Mouse (Mus musculus) lung, postnatal 0 days (tissue): ENCODE measurements around the gene Aldoart2. TPM values are rescaled to one million over a fixed set of nuclear protein-coding genes. Genes with fewer than 3 reads are reported as not detected.

Experiments used
- ATAC-seq: fragments of 200-750 bp; cut with Nextera tagmentation; 2 replicates; pipeline ENCODE4 v1.8.0; 2017; ENCODE audit warnings: moderate library complexity
- DNase-seq: peaks from one replicate; pipeline ENCODE4 v3.0.0-alpha.2; 2016; ENCODE audit warnings: low spot score
- H3K27ac ChIP-seq: fragments of 300-500 bp; sonication (generic); 2 replicates; pipeline ENCODE4 v1.5.1; 2014; ENCODE audit warnings: antibody characterized with exemption, mild to moderate bottlenecking, low read length, mixed read lengths
- H3K27me3 ChIP-seq: fragments of 300-500 bp; sonication (generic); replicated peaks from 2 replicates; pipeline ENCODE4 v1.6.1; 2014; ENCODE audit warnings: low read length, mixed read lengths; ENCODE audit not compliant: insufficient read depth
- H3K36me3 ChIP-seq: fragments of 300-500 bp; sonication (generic); 2 replicates; pipeline ENCODE4 v1.6.1; 2014; ENCODE audit warnings: low read length, mixed read lengths; ENCODE audit not compliant: insufficient read depth
- H3K4me1 ChIP-seq: fragments of 300-500 bp; sonication (generic); 2 replicates; pipeline ENCODE4 v1.6.1; 2014; ENCODE audit warnings: antibody characterized with exemption, low read depth, low read length, mixed read lengths; ENCODE audit not compliant: insufficient read depth
- H3K4me2 ChIP-seq: fragments of 300-500 bp; sonication (generic); replicated peaks from 2 replicates; pipeline ENCODE4 v1.6.1; 2014; ENCODE audit warnings: low read depth, mild to moderate bottlenecking, low read length, moderate library complexity, mixed read lengths
- H3K4me3 ChIP-seq: fragments of 300-500 bp; sonication (generic); 2 replicates; pipeline ENCODE4 v1.5.1; 2014; ENCODE audit warnings: low read depth, low read length
- H3K9ac ChIP-seq: fragments of 300-500 bp; sonication (generic); replicated peaks from 2 replicates; pipeline ENCODE4 v1.6.1; 2014; ENCODE audit warnings: low read depth, mild to moderate bottlenecking
- H3K9me3 ChIP-seq: fragments of 300-500 bp; sonication (generic); 2 replicates; pipeline ENCODE4 v1.6.1; 2016; ENCODE audit warnings: low read length, mixed read lengths
- CTCF ChIP-seq: IDR thresholded peaks from 2 replicates; pipeline ENCODE4 v1.5.1; 2016; ENCODE audit warnings: antibody characterized with exemption, mild to moderate bottlenecking
- EP300 ChIP-seq: IDR thresholded peaks from 2 replicates; pipeline ENCODE4 v1.6.1; 2016; ENCODE audit warnings: antibody characterized with exemption, mild to moderate bottlenecking, control low read depth
- WGBS: fragments of 180-500 bp; shearing (Covaris S2); extraction: QIAGEN DNeasy Blood & Tissue Kit; methylation state at CpG from one replicate; pipeline ENCODE4 v1.1.7; 2014; 5-methylcytosine and 5-hydroxymethylcytosine counted together
- polyA plus RNA-seq: library from polyadenylated mRNA; unstranded; fragments of >200 nt; fragmentation: Nextera tagmentation; extraction: Ambion mirVana; gene quantifications from 2 replicates; pipeline ENCODE4 v1.2.1, GENCODE M21; 2015

Gene Aldoart2
- polyA plus RNA-seq, result not detected in 2 replicates

DNA sequence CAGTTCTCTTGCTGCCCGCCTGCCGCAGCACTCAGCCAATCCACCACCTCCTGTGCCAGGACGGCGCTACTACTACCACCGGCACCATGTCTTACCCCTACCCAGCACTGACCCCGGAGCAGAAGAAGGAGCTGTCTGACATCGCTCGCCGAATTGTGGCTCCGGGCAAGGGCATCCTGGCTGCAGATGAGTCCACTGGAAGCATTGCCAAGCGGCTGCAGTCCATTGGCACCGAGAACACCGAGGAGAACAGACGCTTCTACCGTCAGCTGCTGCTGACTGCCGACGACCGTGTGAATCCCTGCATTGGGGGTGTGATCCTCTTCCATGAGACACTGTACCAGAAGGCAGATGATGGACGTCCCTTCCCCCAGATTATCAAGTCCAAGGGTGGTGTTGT is at the start of gene Aldoart2:
Aldoart2 (plus strand) TSS at position 34 of the 400 bp plus-strand sequence.
- 93% methylated on average over 19 of the region's 19 CpGs for WGBS
- Histone ChIP-seq H3K4me2 (no peak within 1 kb of the TSS), H3K9me3 (no peaks in the 10 kb centered on the region), H3K36me3 (no peaks in the 10 kb centered on the region), H3K27ac (no peak within 1 kb of the TSS), H3K4me1 (no peaks in the 10 kb centered on the region), H3K4me3 (no peak within 1 kb of the TSS), H3K27me3 (no peaks in the 10 kb centered on the region), H3K9ac (no peak within 1 kb of the TSS)
- TF ChIP-seq EP300, result no peak
- TF ChIP-seq CTCF, result no peak
- DNase-seq (no peak), ATAC-seq (no peak)

DNA sequence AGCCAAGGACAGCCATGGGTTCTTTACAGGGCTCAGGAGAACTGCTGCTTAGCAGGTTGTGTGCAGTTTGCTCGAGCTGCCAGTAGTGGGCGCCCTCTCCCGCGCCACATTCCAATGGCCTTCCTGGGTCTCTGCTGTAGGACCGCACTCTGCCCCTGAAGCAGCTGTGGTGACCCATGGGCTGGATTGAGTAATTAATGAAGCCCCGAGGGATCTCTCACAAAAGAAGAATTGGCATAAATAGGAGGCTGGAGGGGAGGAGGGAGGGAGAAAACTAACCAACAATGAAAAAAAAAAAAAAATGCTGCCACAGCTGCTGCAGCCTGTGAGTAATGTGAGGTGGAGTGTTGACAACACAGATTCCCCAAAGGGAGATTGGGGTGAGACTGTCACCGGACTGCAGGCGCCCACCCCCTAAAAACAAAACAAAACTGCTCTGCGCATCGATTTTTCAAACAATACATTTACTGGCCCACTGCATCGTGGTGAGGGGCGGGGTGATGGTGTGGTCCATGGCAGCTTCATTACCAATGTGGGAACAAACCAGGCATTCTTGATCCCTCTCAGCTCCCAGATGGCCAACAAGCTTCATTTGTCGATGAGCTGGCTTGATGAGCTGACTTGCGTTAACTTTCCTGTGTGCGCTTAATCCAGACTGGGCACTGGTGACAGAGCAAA is 46.8 kb upstream of the Aldoart2 start:
- DNase-seq (peak; percentile 36), ATAC-seq (peak; percentile 25)
- TF ChIP-seq EP300 (no peak), CTCF (peak; percentile 75)
- 52% methylated on average over 15 of the region's 15 CpGs for WGBS
- Histone ChIP-seq H3K4me1 (no peaks in the 10 kb centered on the region), H3K27ac (no peak overlapping the region), H3K27me3 (no peaks in the 10 kb centered on the region), H3K36me3 (no peaks in the 10 kb centered on the region), H3K4me3 (no peak overlapping the region), H3K9me3 (no peaks in the 10 kb centered on the region), H3K9ac (no peak overlapping the region), H3K4me2 (no peak overlapping the region)

DNA sequence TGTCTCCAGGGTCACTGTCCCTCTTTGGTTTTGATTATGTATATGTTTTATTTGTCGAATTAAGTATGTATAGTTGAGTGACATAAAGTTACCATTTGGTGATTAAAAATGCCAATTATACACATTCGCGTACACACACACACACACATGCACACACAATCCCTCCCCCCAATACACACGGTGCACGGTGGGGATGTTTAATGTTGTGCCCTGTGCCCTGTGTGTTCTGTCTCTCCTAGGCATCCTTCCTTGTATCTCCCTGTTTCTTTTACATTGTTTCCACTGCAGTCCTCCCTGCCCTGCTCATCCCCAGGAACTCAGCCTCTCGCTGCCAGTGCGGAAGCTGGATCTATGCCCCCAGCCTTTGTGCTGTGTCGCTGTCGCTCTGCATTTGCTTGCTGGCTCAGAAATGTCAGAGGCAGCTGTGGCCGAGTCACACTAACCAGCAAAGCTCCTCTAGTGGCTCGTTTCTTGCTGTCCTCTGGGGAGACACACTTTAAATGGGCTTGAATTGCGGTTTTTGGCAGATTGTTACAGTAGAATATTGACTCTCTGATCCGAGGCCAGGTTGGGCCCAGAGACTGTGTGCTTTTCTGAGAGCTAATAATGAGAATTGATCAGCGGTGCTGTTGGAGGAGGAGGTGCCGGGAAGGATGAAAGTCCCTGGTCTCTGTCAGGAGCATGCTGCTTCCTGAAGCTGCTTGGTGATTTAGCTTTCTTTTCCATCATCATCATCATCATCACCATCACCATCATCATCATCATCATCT is 37.9 kb upstream of the Aldoart2 start:
- WGBS, result 69% methylated on average over 15 of the region's 15 CpGs
- H3K9me3 ChIP-seq, result no peaks in the 10 kb centered on the region
- no peak overlapping the region for H3K4me2 ChIP-seq
- ATAC-seq (no peak), DNase-seq (no peak)
- H3K4me3 ChIP-seq, result no peak overlapping the region
- H3K27ac ChIP-seq, result no peak overlapping the region
- H3K9ac ChIP-seq, result no peak overlapping the region
- no peaks in the 10 kb centered on the region for H3K27me3 ChIP-seq
- TF ChIP-seq CTCF (no peak), EP300 (no peak)
- no peaks in the 10 kb centered on the region for H3K4me1 ChIP-seq
- no peaks in the 10 kb centered on the region for H3K36me3 ChIP-seq

- H3K36me3 ChIP-seq, result no peaks in the 10 kb centered on the region
- WGBS, result 9% methylated on average over 14 of the region's 14 CpGs
- TF ChIP-seq EP300 (no peak), CTCF (no peak)
- H3K9me3 ChIP-seq, result no peaks in the 10 kb centered on the region
- no peak overlapping the region for H3K9ac ChIP-seq
- H3K4me2 ChIP-seq, result no peak overlapping the region
- H3K27ac ChIP-seq, result no peak overlapping the region
- no peak for DNase-seq
- no peak overlapping the region for H3K4me3 ChIP-seq
- no peak for ATAC-seq
- H3K27me3 ChIP-seq, result no peaks in the 10 kb centered on the region
- no peaks in the 10 kb centered on the region for H3K4me1 ChIP-seq
These were observed 28.4 kb upstream of the Aldoart2 start for GRCm38 (mm10) chr12:55536537-55537135.

GRCm38 (mm10) chr12:55537742-55538141 is 27.3 kb upstream of the Aldoart2 start:
- ATAC-seq (no peak), DNase-seq (no peak)
- no peak overlapping the region for H3K4me3 ChIP-seq
- no peaks in the 10 kb centered on the region for H3K27me3 ChIP-seq
- WGBS, result 54% methylated on average over 7 of the region's 7 CpGs
- H3K9ac ChIP-seq, result no peak overlapping the region
- no peaks in the 10 kb centered on the region for H3K9me3 ChIP-seq
- no peaks in the 10 kb centered on the region for H3K36me3 ChIP-seq
- TF ChIP-seq EP300 (no peak), CTCF (no peak)
- no peak overlapping the region for H3K27ac ChIP-seq
- no peak overlapping the region for H3K4me2 ChIP-seq
- no peaks in the 10 kb centered on the region for H3K4me1 ChIP-seq

DNA sequence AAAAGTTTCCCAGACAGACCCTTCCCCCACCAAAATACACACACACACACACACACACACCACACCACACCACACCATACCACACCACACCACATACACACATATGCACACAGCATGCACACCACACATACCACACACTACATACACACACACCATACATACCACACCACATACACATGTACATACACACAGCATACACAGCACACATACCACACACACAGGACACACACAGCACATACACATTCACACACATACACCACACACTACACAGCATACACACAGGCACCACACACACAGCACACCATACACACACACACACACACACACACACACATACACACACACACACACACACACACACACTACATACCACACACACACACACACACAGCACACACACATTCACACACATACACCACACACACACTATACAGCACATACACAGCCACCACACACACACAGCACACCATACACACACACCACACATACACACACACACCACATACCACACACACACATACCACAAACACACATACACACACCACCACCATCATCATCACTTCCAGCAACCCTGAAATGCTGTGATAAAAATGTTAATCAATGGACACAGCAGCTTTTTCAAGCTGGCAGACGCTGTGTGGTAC is 26.6 kb upstream of the Aldoart2 start:
- H3K9ac ChIP-seq, result no peak overlapping the region
- no peak for DNase-seq
- no peak overlapping the region for H3K27ac ChIP-seq
- H3K4me2 ChIP-seq, result no peak overlapping the region
- H3K4me1 ChIP-seq, result no peaks in the 10 kb centered on the region
- H3K4me3 ChIP-seq, result no peak overlapping the region
- TF ChIP-seq EP300 (no peak), CTCF (no peak)
- no peaks in the 10 kb centered on the region for H3K27me3 ChIP-seq
- H3K9me3 ChIP-seq, result no peaks in the 10 kb centered on the region
- H3K36me3 ChIP-seq, result no peaks in the 10 kb centered on the region
- WGBS, result 86% methylated on average over 1 of the region's 1 CpGs
- no peak for ATAC-seq
